Mouse (Mus musculus) CH12.LX (cell line): ENCODE data around the gene Pdzd2.

Experiments used
- CHD1 ChIP-seq: IDR thresholded peaks from 2 replicates; pipeline ENCODE4 v1.6.1; 2012; ENCODE audit warnings: low read depth, low read length, improper control_type of control experiment, inconsistent platforms
- CTCF ChIP-seq, 2 experiments: IDR thresholded peaks in 1 of 2; conservative IDR thresholded peaks in 1 of 2; 2 replicates each; pipeline ENCODE4 v1.5.1; 2011 to 2012; ENCODE audit warnings: low read depth in 2 of 2, low read length in 2 of 2, improper control_type of control experiment in 1 of 2, inconsistent platforms in 1 of 2, mild to moderate bottlenecking in 1 of 2, moderate library complexity in 1 of 2
- EP300 ChIP-seq: IDR thresholded peaks from 2 replicates; pipeline ENCODE4 v1.6.1; 2011; ENCODE audit warnings: low read length, improper control_type of control experiment
- KAT2A ChIP-seq: IDR thresholded peaks from 2 replicates; pipeline ENCODE4 v1.6.1; 2012; ENCODE audit warnings: low read length, improper control_type of control experiment, inconsistent platforms; ENCODE audit not compliant: insufficient replicate concordance
- POLR2A ChIP-seq: IDR thresholded peaks from 2 replicates; pipeline ENCODE4 v1.6.1; 2011; ENCODE audit warnings: low read depth, mild to moderate bottlenecking, improper control_type of control experiment, low read length
- TCF12 ChIP-seq: IDR thresholded peaks from 2 replicates; pipeline ENCODE4 v1.6.1; 2014; ENCODE audit warnings: low read depth, mild to moderate bottlenecking, inconsistent platforms, low read length, improper control_type of control experiment
- USF1 ChIP-seq: IDR thresholded peaks from 2 replicates; pipeline ENCODE4 v1.6.1; 2014; ENCODE audit warnings: low read depth, mild to moderate bottlenecking, inconsistent platforms, low read length, improper control_type of control experiment
- USF2 ChIP-seq: conservative IDR thresholded peaks from 2 replicates; pipeline ENCODE4 v1.6.1; 2011; ENCODE audit warnings: low read depth, low read length, improper control_type of control experiment
- ZC3H11A ChIP-seq: IDR thresholded peaks from 2 replicates; pipeline ENCODE4 v1.6.1; 2012; ENCODE audit warnings: low read depth, mild to moderate bottlenecking, inconsistent platforms, low read length, improper control_type of control experiment
- ZNF384 ChIP-seq: IDR thresholded peaks from 2 replicates; pipeline ENCODE4 v1.6.1; 2012; ENCODE audit warnings: low read depth, low read length, improper control_type of control experiment, inconsistent platforms

- TF ChIP-seq CTCF (conservative IDR thresholded peaks at IDR 0.05 in 1 of 2, IDR thresholded peaks at IDR 0.05 in 1 of 2; ENCODE audit: low read depth in 2 of 2, low read length in 2 of 2) (no peak), POLR2A (no peak), CHD1 (no peak), USF2 (no peak), TCF12 (0 out of 2 replicates have a peak, but pooled peaks have one; percentile 35), EP300 (peak; percentile 50), USF1 (no peak), KAT2A (no peak), ZC3H11A (no peak), ZNF384 (no peak)
These were observed 34.5 kb upstream of the Pdzd2 start for GRCm38 (mm10) chr15:12774149-12774753.
